Mouse (Mus musculus) CH12.LX (cell line): ENCODE measurements around the gene Zswim3. TPM values are rescaled to one million over a fixed set of nuclear protein-coding genes. Genes with fewer than 3 reads are reported as not detected.

ENCODE experiments used
- DNase-seq: peaks from one replicate; pipeline ENCODE4 v3.0.0-alpha.2; 2013; ENCODE audit errors: extremely low read depth
- H3K27ac ChIP-seq: 2 replicates; pipeline ENCODE4 v1.5.1; 2012; ENCODE audit warnings: low read depth, mild to moderate bottlenecking, control low read depth, moderate library complexity; ENCODE audit not compliant: insufficient read depth
- H3K27me3 ChIP-seq: replicated peaks from 2 replicates; pipeline ENCODE3; 2012; ENCODE audit warnings: inconsistent platforms
- H3K36me3 ChIP-seq, 2 experiments: replicated peaks in 1 of 2; 2 replicates each; pipeline versions ENCODE3 to v1.6.1; 2012; ENCODE audit warnings: inconsistent platforms in 1 of 2, low read length in 1 of 2, mild to moderate bottlenecking in 1 of 2, mixed read lengths in 1 of 2, moderate library complexity in 1 of 2; ENCODE audit not compliant: control insufficient read depth in 1 of 2, insufficient read depth in 1 of 2
- H3K4me1 ChIP-seq, 2 experiments: 2 replicates each; pipeline ENCODE4 v1.6.1; 2012; ENCODE audit warnings: inconsistent platforms in 1 of 2, moderate library complexity in 1 of 2; ENCODE audit not compliant: insufficient read depth in 2 of 2, control insufficient read depth in 1 of 2
- H3K4me2 ChIP-seq: 2 replicates; pipeline ENCODE4 v1.6.1; 2012; ENCODE audit warnings: low read depth, mild to moderate bottlenecking, control low read depth; ENCODE audit not compliant: poor library complexity, insufficient read depth, severe bottlenecking
- H3K4me3 ChIP-seq, 3 experiments: fragments of 150-350 bp in 1 of 3; sonication (generic) in 1 of 3; replicated peaks in 1 of 3; 2 replicates each; pipeline versions ENCODE3 to v1.5.1; 2011 to 2012; ENCODE audit warnings: low read depth in 2 of 3, low read length in 2 of 3, mild to moderate bottlenecking in 2 of 3, moderate library complexity in 2 of 3, control low read depth in 1 of 3, improper control_type of control experiment in 1 of 3, inconsistent platforms in 1 of 3, mixed read lengths in 1 of 3; ENCODE audit not compliant: poor library complexity in 1 of 3
- H3K79me2 ChIP-seq: replicated peaks from 2 replicates; pipeline ENCODE4 v1.6.1; 2012; ENCODE audit warnings: mild to moderate bottlenecking, moderate library complexity; ENCODE audit not compliant: control insufficient read depth, poor library complexity, insufficient read depth, severe bottlenecking; ENCODE audit errors: extremely low read depth
- H3K9ac ChIP-seq: 2 replicates; pipeline ENCODE4 v1.6.1; 2012; ENCODE audit warnings: low read depth, mild to moderate bottlenecking, control low read depth, moderate library complexity; ENCODE audit not compliant: insufficient read depth
- H3K9me3 ChIP-seq: replicated peaks from 2 replicates; pipeline ENCODE3; 2012; ENCODE audit warnings: low read length, inconsistent platforms, mixed read lengths
- EP300 ChIP-seq: IDR thresholded peaks from 2 replicates; pipeline ENCODE4 v1.6.1; 2011; ENCODE audit warnings: low read length, improper control_type of control experiment
- IRF4 ChIP-seq: IDR thresholded peaks from 2 replicates; pipeline ENCODE4 v1.6.1; 2014; ENCODE audit warnings: low read depth, mild to moderate bottlenecking, inconsistent platforms, low read length, improper control_type of control experiment
- NRF1 ChIP-seq: IDR thresholded peaks from 2 replicates; pipeline ENCODE4 v1.6.1; 2014; ENCODE audit warnings: low read depth, mild to moderate bottlenecking, inconsistent platforms, low read length, improper control_type of control experiment, moderate library complexity
- POLR2A ChIP-seq: IDR thresholded peaks from 2 replicates; pipeline ENCODE4 v1.6.1; 2011; ENCODE audit warnings: low read depth, mild to moderate bottlenecking, improper control_type of control experiment, low read length
- dilution Hi-C: fragments of 300-500 bp; cut with MboI; formaldehyde crosslinking; loops from 2 replicates; pipeline ENCODE4 v1.14.3; 2020; ENCODE audit warnings: low sequenced_read_pairs; ENCODE audit not compliant: extremely low pct_unique_long_range_greater_than_20kb, extremely low pct_ligation_motif_present
- in situ Hi-C: fragments of 300-500 bp; cut with MboI; formaldehyde crosslinking; loops from 3 replicates; pipeline ENCODE4 v1.14.3; 2019; ENCODE audit warnings: low sequenced_read_pairs, low pct_ligation_motif_present, low pct_unique_long_range_greater_than_20kb, mixed read lengths
- polyA plus RNA-seq: library from polyadenylated mRNA; unstranded; fragments of >175 nt; gene quantifications from 2 replicates; pipeline ENCODE4 v1.2.1, GENCODE M21; 2012; ENCODE audit warnings: low read depth; ENCODE audit not compliant: insufficient read length
- total RNA-seq, 2 experiments: library from RNA; depleted of rRNA; stranded (reverse); fragments of 300-350 nt in 1 of 2; fragments of >200 nt in 1 of 2; gene quantifications; 2 replicates each; pipeline ENCODE4 v1.2.3; 2012 to 2014

The Zswim3 gene
- total and polyA plus RNA-seq, 3 experiments, result 2.3 to 3.5 (median 2.5) TPM

DNA sequence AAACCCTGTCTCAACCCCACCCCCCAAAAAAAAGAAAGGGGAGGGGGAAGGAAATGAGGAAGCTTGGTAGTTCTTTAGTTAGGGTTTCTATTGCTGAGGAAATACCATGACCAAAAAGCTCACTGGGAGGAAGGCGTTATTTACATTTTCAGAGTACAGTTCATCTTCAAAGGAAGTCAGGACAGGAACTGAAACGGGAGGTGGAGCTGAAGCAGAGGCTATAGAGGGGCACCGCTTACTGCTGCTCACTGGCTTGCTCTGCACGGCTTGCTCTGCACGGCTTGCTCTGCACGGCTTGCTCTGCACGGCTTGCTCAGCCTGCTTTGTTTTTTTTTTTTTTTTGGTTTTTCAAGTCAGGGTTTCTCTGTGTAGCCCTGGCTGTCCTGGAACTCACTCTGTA, 63.6 kb downstream of the Zswim3 start:
- H3K4me3 ChIP-seq, result no peak overlapping the region
- peaks cover 32% of the 10 kb centered on the region for H3K9me3 ChIP-seq
- in situ Hi-C loops, result no loop called here
- H3K4me2 ChIP-seq, result no peak overlapping the region
- no peaks in the 10 kb centered on the region for H3K79me2 ChIP-seq
- H3K36me3 ChIP-seq, result no peaks in the 10 kb centered on the region
- H3K27me3 ChIP-seq, result no peaks in the 10 kb centered on the region
- no peak overlapping the region for H3K27ac ChIP-seq
- TF ChIP-seq POLR2A (no peak), EP300 (peak; percentile 64), IRF4 (peak; percentile 66), NRF1 (no peak)
- dilution Hi-C loops, result no loop called here
- H3K4me1 ChIP-seq, result 0 out of 4 replicates have a peak, but pooled peaks cover 0 to 7% of the 10 kb centered on the region in 2 experiments
- peak; percentile 75 for DNase-seq
- H3K9ac ChIP-seq, result no peak overlapping the region

Other genes starting within 250 kb of the Zswim3 start
Only the 20 nearest of the 29 such genes appear.
- gene Wfdc10, start 149.1 kb upstream of the Zswim3 start, total RNA-seq (2012; rRNA removed), result not detected in 2 replicates
- gene Wfdc10, start 149.1 kb upstream of the Zswim3 start, total RNA-seq (2014; rRNA removed), result not detected in 2 replicates
- not detected in 2 replicates for gene Wfdc10, start 149.1 kb upstream of the Zswim3 start, polyA plus RNA-seq
- gene Wfdc9, start 148.5 kb upstream of the Zswim3 start, total RNA-seq (2012; rRNA removed), result not detected in 2 replicates
- gene Wfdc9, start 148.5 kb upstream of the Zswim3 start, total RNA-seq (2014; rRNA removed), result not detected in 2 replicates
- not detected in 2 replicates for gene Wfdc9, start 148.5 kb upstream of the Zswim3 start, polyA plus RNA-seq
- not detected in 2 replicates for gene Wfdc11, start 131.0 kb upstream of the Zswim3 start, total RNA-seq (2012; rRNA removed)
- not detected in 2 replicates for gene Wfdc11, start 131.0 kb upstream of the Zswim3 start, total RNA-seq (2014; rRNA removed)
- not detected in 2 replicates for gene Wfdc11, start 131.0 kb upstream of the Zswim3 start, polyA plus RNA-seq
- gene Wfdc13, start 120.0 kb upstream of the Zswim3 start, total RNA-seq (2012; rRNA removed), result not detected in 2 replicates
- gene Wfdc13, start 120.0 kb upstream of the Zswim3 start, total RNA-seq (2014; rRNA removed), result not detected in 2 replicates
- gene Wfdc13, start 120.0 kb upstream of the Zswim3 start, polyA plus RNA-seq, result not detected in 2 replicates
- gene Spint4, start 106.6 kb upstream of the Zswim3 start, total RNA-seq (2012; rRNA removed), result not detected in 2 replicates
- gene Spint4, start 106.6 kb upstream of the Zswim3 start, total RNA-seq (2014; rRNA removed), result not detected in 2 replicates
- gene Spint4, start 106.6 kb upstream of the Zswim3 start, polyA plus RNA-seq, result not detected in 2 replicates
- gene Spint5, start 89.8 kb upstream of the Zswim3 start, total RNA-seq (2012; rRNA removed), result 1.4 and 2.4 TPM in 2 replicates
- gene Spint5, start 89.8 kb upstream of the Zswim3 start, total RNA-seq (2014; rRNA removed), result not detected in 2 replicates
- not detected in 2 replicates for gene Spint5, start 89.8 kb upstream of the Zswim3 start, polyA plus RNA-seq
- 0.08 and 0.21 TPM in 2 replicates for gene Wfdc3, start 59.2 kb upstream of the Zswim3 start, total RNA-seq (2012; rRNA removed)
- 0.14 TPM in 1 of 2 replicates, not detected in the other for gene Wfdc3, start 59.2 kb upstream of the Zswim3 start, total RNA-seq (2014; rRNA removed)
- not detected in 2 replicates for gene Wfdc3, start 59.2 kb upstream of the Zswim3 start, polyA plus RNA-seq
- 14.0 and 15.2 TPM in 2 replicates for gene Dnttip1, start 59.1 kb upstream of the Zswim3 start, total RNA-seq (2012; rRNA removed)
- gene Dnttip1, start 59.1 kb upstream of the Zswim3 start, total RNA-seq (2014; rRNA removed), result 17.1 and 17.6 TPM in 2 replicates
- gene Dnttip1, start 59.1 kb upstream of the Zswim3 start, polyA plus RNA-seq, result 29.7 and 35.0 TPM in 2 replicates
- gene Ube2c, start 35.2 kb upstream of the Zswim3 start, total RNA-seq (2012; rRNA removed), result 103 and 121 TPM in 2 replicates
- gene Ube2c, start 35.2 kb upstream of the Zswim3 start, total RNA-seq (2014; rRNA removed), result 104 and 126 TPM in 2 replicates
- gene Ube2c, start 35.2 kb upstream of the Zswim3 start, polyA plus RNA-seq, result 156 and 226 TPM in 2 replicates
- gene Tnnc2, start 25.1 kb upstream of the Zswim3 start, total RNA-seq (2012; rRNA removed), result not detected in 2 replicates
- not detected in 2 replicates for gene Tnnc2, start 25.1 kb upstream of the Zswim3 start, total RNA-seq (2014; rRNA removed)
- gene Tnnc2, start 25.1 kb upstream of the Zswim3 start, polyA plus RNA-seq, result not detected in 2 replicates
- 2.3 and 3.3 TPM in 2 replicates for gene Snx21, start 19.3 kb upstream of the Zswim3 start, total RNA-seq (2012; rRNA removed)
- 0.71 and 1.1 TPM in 2 replicates for gene Snx21, start 19.3 kb upstream of the Zswim3 start, total RNA-seq (2014; rRNA removed)
- gene Snx21, start 19.3 kb upstream of the Zswim3 start, polyA plus RNA-seq, result 1.1 and 1.5 TPM in 2 replicates
- 22.0 and 26.8 TPM in 2 replicates for gene Acot8, start 216 bp upstream of the Zswim3 start, total RNA-seq (2012; rRNA removed)
- gene Acot8, start 216 bp upstream of the Zswim3 start, total RNA-seq (2014; rRNA removed), result 15.8 and 16.8 TPM in 2 replicates
- 10.5 and 11.9 TPM in 2 replicates for gene Acot8, start 216 bp upstream of the Zswim3 start, polyA plus RNA-seq
- 9.5 and 9.6 TPM in 2 replicates for gene Zswim1, start 17.6 kb downstream of the Zswim3 start, total RNA-seq (2012; rRNA removed)
- 5.3 and 5.8 TPM in 2 replicates for gene Zswim1, start 17.6 kb downstream of the Zswim3 start, total RNA-seq (2014; rRNA removed)
- gene Zswim1, start 17.6 kb downstream of the Zswim3 start, polyA plus RNA-seq, result 10.4 and 13.8 TPM in 2 replicates
- gene Spata25, start 23.4 kb downstream of the Zswim3 start, total RNA-seq (2012; rRNA removed), result 0.34 TPM in 1 of 2 replicates, not detected in the other
- gene Spata25, start 23.4 kb downstream of the Zswim3 start, total RNA-seq (2014; rRNA removed), result not detected in 2 replicates
- not detected in 2 replicates for gene Spata25, start 23.4 kb downstream of the Zswim3 start, polyA plus RNA-seq
- gene Ctsa, start 27.8 kb downstream of the Zswim3 start, total RNA-seq (2012; rRNA removed), result 45.5 and 46.1 TPM in 2 replicates
- 17.5 and 19.9 TPM in 2 replicates for gene Ctsa, start 27.8 kb downstream of the Zswim3 start, total RNA-seq (2014; rRNA removed)
- gene Ctsa, start 27.8 kb downstream of the Zswim3 start, polyA plus RNA-seq, result 22.7 and 27.0 TPM in 2 replicates
- gene Neurl2, start 28.4 kb downstream of the Zswim3 start, total RNA-seq (2012; rRNA removed), result 2.9 and 4.1 TPM in 2 replicates
- 1.6 and 2.1 TPM in 2 replicates for gene Neurl2, start 28.4 kb downstream of the Zswim3 start, total RNA-seq (2014; rRNA removed)
- gene Neurl2, start 28.4 kb downstream of the Zswim3 start, polyA plus RNA-seq, result 1.7 and 1.8 TPM in 2 replicates
- 4.4 and 5.5 TPM in 2 replicates for gene Pltp, start 52.6 kb downstream of the Zswim3 start, total RNA-seq (2012; rRNA removed)
- 0.85 and 1.1 TPM in 2 replicates for gene Pltp, start 52.6 kb downstream of the Zswim3 start, total RNA-seq (2014; rRNA removed)
- gene Pltp, start 52.6 kb downstream of the Zswim3 start, polyA plus RNA-seq, result 0.94 and 0.98 TPM in 2 replicates
- gene Pcif1, start 74.2 kb downstream of the Zswim3 start, total RNA-seq (2012; rRNA removed), result 30.0 and 33.6 TPM in 2 replicates
- gene Pcif1, start 74.2 kb downstream of the Zswim3 start, total RNA-seq (2014; rRNA removed), result 18.2 and 20.0 TPM in 2 replicates
- 49.1 and 59.1 TPM in 2 replicates for gene Pcif1, start 74.2 kb downstream of the Zswim3 start, polyA plus RNA-seq
- 12.0 and 14.4 TPM in 2 replicates for gene Zfp335, start 106.7 kb downstream of the Zswim3 start, total RNA-seq (2012; rRNA removed)
- 5.0 and 5.2 TPM in 2 replicates for gene Zfp335, start 106.7 kb downstream of the Zswim3 start, total RNA-seq (2014; rRNA removed)
- gene Zfp335, start 106.7 kb downstream of the Zswim3 start, polyA plus RNA-seq, result 13.1 and 16.5 TPM in 2 replicates
- gene Mmp9, start 135.7 kb downstream of the Zswim3 start, total RNA-seq (2012; rRNA removed), result not detected in 2 replicates
- gene Mmp9, start 135.7 kb downstream of the Zswim3 start, total RNA-seq (2014; rRNA removed), result not detected in 2 replicates
- gene Mmp9, start 135.7 kb downstream of the Zswim3 start, polyA plus RNA-seq, result not detected in 2 replicates